Mouse (Mus musculus) cerebellum, adult 2 months (tissue): ENCODE data around the gene Pcyt2.

Experiments used
- CTCF ChIP-seq: fragments of 200-500 bp; IDR thresholded peaks from 2 replicates; pipeline ENCODE4 v1.5.1; 2011; ENCODE audit warnings: low read depth, mild to moderate bottlenecking, control low read depth, low read length, moderate library complexity, borderline replicate concordance; ENCODE audit not compliant: insufficient read depth
- POLR2A ChIP-seq: fragments of 200-500 bp; IDR thresholded peaks from 2 replicates; pipeline ENCODE4 v1.6.1; 2011; ENCODE audit warnings: low read length, control low read depth, borderline replicate concordance; ENCODE audit not compliant: insufficient read depth

GRCm38 (mm10) chr11:120663714-120664113 is 46.0 kb upstream of the Pcyt2 start:
- TF ChIP-seq CTCF (no peak), POLR2A (no peak)
